ENCODE assay signal across 23 mouse cellular contexts in the genomic region with DNA sequence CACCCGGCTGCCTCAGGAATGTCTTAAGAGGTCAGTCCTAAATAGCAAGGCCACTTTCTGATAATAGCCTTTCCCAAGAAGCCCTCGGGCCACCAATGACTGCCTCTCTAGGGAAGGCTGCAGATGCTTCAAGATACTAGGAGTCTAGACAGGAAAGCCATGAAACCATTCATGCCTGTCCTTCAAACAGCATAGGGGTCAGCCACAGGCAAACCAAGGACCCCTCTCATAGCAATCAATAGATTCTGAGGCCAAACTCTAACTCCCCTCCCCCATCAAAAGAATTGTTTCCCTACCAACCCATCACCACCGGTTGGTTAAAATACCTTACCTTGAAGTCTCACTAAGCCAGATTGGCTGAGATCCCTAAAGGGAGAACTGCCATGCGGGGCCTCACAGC.
"Had no signal": no experiment of that assay in that cellular context is flagged by ENCODE, and none has a peak within 500 bp of the region (broad histone marks: within the 10 kb centered on the region; RNA-seq: fewer than 3 reads in every experiment).

No protein-coding gene starts in this region.

- ATAC-seq: forebrain, postnatal 0 days; hindbrain, postnatal 0 days; intestine, embryonic 16.5 days; liver, postnatal 0 days had no signal

- H3K27me3 ChIP-seq: heart, embryonic 13.5 days; heart, embryonic 15.5 days; hindbrain, embryonic 13.5 days; hindbrain, embryonic 15.5 days; limb, embryonic 12.5 days had no signal

- H3K4me3 ChIP-seq: heart, adult 2 months; heart, embryonic 13.5 days; heart, embryonic 15.5 days; hindbrain, embryonic 13.5 days; hindbrain, embryonic 15.5 days; layer of hippocampus, adult 2 months; left cerebral cortex, adult 2 months; limb, embryonic 10.5 days; limb, embryonic 12.5 days; liver, embryonic 13.5 days; liver, embryonic 15.5 days had no signal

- H3K4me2 ChIP-seq: heart, embryonic 11.5 days; heart, embryonic 13.5 days; heart, embryonic 15.5 days; hindbrain, embryonic 13.5 days; hindbrain, embryonic 15.5 days; limb, embryonic 12.5 days; liver, embryonic 11.5 days; liver, embryonic 13.5 days; liver, embryonic 15.5 days had no signal

- DNase-seq: forebrain, postnatal 0 days; gastrocnemius, postnatal 10 days; gastrocnemius, postnatal 36 days; heart, postnatal 14 days; heart, postnatal 36 days; kidney, adult 18-20 months; liver; liver, embryonic 13.5 days; liver, postnatal 0 days had no signal

- H3K36me3 ChIP-seq: hindbrain, embryonic 15.5 days; liver, embryonic 15.5 days had no signal

- H3K9ac ChIP-seq: forebrain, postnatal 0 days; heart, embryonic 13.5 days; heart, embryonic 15.5 days; hindbrain, embryonic 13.5 days; hindbrain, embryonic 15.5 days; limb, embryonic 12.5 days; liver, embryonic 13.5 days; liver, embryonic 15.5 days; liver, postnatal 0 days had no signal

- H3K27ac ChIP-seq: heart, embryonic 13.5 days; heart, embryonic 15.5 days; hindbrain, embryonic 13.5 days; hindbrain, embryonic 15.5 days; hindbrain, postnatal 0 days; layer of hippocampus, adult 2 months; left cerebral cortex, adult 2 months; limb, embryonic 10.5 days; limb, embryonic 12.5 days; liver, embryonic 13.5 days; liver, embryonic 15.5 days had no signal

- H3K9me3 ChIP-seq: heart, embryonic 13.5 days; heart, embryonic 15.5 days; hindbrain, embryonic 13.5 days; hindbrain, embryonic 15.5 days; limb, embryonic 10.5 days; liver, embryonic 13.5 days; liver, embryonic 15.5 days had no signal
